Mouse (Mus musculus): ENCODE data around the gene Otud3. TPM values are rescaled to one million over a fixed set of nuclear protein-coding genes. Genes with fewer than 3 reads are reported as not detected.

Gene Otud3
- polyA plus RNA-seq, 1 experiment from 2014 or later = 3.7 TPM

DNA sequence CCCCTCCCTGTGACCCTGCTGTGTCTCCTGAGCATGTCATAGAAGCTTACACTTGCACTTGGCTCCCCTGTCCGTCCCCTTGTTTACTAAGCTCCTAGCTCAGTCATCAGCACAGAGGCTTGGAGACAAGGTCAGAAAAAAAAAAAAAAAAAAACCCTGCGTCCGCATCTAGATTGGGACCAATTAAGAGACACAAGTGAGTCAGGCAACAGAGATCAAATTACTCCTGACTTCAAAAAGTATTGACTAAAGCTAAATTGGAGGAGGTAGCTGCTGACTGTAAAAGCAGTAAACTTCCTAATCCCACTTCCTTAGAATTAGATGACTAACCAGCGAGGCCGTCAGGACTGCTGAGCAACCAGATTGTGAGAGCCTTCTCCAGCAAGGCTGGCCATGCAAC, 48.7 kb downstream of the Otud3 start:
- ATAC-seq (ENCODE audit: low read depth) = no peak
- no peaks in the 10 kb centered on the region for H3K36me3 ChIP-seq
- no peak overlapping the region for H3K9ac ChIP-seq
- H3K27me3 ChIP-seq = no peaks in the 10 kb centered on the region
- H3K4me2 ChIP-seq = no peak overlapping the region
- H3K27ac ChIP-seq (replicated peaks) = no peak overlapping the region
- 15% methylated on average over 5 of the region's 5 CpGs for WGBS
- H3K4me1 ChIP-seq (replicated peaks) = peaks cover 2% of the 10 kb centered on the region; the same call in 1 of the 2 replicates
- H3K4me3 ChIP-seq = no peak overlapping the region
- no peaks in the 10 kb centered on the region for H3K9me3 ChIP-seq

DNA sequence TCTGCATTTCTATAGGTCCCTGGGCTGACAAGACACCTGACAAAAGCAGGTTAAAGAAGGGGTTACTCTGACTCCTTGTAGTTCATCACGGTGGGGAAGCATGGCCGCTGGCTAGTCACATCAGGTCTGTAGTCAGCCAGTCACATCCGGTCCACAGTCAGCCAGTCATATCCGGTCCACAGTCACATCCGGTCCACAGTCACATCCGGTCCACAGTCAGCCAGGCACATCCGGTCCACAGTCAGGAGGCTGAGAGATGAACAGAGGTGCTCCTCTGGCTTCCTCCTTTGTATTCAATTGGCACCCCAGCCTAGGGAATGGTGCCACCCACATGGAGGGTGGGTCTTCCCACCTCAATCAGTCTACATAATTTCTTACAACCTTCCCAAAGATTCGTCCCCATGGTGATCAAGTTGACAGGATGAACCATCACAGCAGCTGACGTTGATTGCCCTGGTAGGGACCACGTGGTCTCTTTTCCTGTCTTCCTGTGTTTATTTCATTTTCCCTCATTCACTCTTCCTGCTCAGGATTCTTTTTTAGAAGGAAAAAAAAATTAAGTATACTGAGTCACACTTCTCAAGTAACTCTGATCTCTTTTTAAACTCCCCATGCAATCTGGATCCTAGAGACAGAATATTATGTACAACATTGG, 50.3 kb downstream of the Otud3 start, which contains the start of gene Pla2g5:
Gene Pla2g5, minus strand, starts transcription at position 139 of the 655 bp plus-strand sequence.
- Histone ChIP-seq H3K4me2 (no peak within 1 kb of the TSS), H3K36me3 (no peaks in the 10 kb centered on the region), H3K4me3 (no peak within 1 kb of the TSS), H3K9me3 (no peaks in the 10 kb centered on the region), H3K9ac (no peak within 1 kb of the TSS), H3K4me1 (replicated peaks) (peaks cover 12% of the 10 kb centered on the region; the same call in 1 of the 2 replicates), H3K27ac (replicated peaks) (no peak within 1 kb of the TSS), H3K27me3 (no peaks in the 10 kb centered on the region)
- no peak for ATAC-seq (ENCODE audit: low read depth)
- WGBS = 79% methylated on average over 10 of the region's 10 CpGs

DNA sequence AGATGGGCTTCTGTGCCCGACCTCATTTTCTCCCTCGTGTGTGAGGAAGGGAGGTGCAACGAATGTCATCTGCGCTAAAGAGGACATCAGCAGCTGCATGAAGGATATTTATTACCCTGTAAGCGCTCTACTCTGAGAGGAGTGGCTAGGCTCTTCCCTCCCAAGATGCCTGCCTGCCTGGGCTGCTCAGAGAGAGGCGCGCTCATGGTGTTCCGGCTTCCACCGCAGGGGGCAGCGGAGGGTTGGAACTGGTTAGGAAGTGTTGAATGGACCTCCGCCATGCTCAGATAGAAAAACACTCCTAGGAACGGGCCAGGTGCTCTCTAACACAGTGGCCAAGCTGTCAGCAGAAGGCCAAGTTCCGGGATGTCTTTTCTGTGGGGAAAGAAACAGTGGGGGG, 54.0 kb downstream of the Otud3 start:
- 5% methylated on average over 13 of the region's 13 CpGs for WGBS
- Histone ChIP-seq H3K27me3 (no peaks in the 10 kb centered on the region), H3K9ac (peak overlapping the region; percentile 39)

DNA sequence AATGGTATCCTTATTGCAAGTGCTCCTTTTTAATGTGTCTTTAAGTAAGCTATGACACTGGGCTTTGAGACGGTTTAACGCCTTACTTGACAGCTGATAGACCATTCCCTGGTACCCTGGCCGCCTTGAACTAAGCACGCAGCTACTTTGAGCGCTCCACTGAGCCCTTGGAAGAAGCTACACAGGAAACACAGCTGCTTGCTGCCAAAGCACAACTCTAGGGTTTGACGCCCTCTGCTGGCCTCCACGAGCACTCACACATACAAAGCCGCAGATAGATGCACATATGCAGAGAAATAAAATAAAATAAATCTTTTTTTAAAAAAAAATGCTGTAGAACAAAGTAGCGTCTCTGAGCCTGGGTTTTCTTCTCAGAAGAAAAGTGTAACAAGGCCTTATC, 54.5 kb downstream of the Otud3 start:
- Histone ChIP-seq H3K4me1 (replicated peaks) (peaks cover 12% of the 10 kb centered on the region; the same call in 1 of the 2 replicates), H3K36me3 (no peaks in the 10 kb centered on the region), H3K27me3 (no peaks in the 10 kb centered on the region), H3K4me2 (peak overlapping the region; percentile 51), H3K27ac (replicated peaks) (no peak overlapping the region; the same call in none of the 2 replicates), H3K4me3 (peak overlapping the region; percentile 27), H3K9me3 (no peaks in the 10 kb centered on the region), H3K9ac (peak overlapping the region; percentile 39)
- ATAC-seq (ENCODE audit: low read depth) = peak; percentile 45; the same call in 1 of the 2 replicates
- WGBS = 24% methylated on average over 9 of the region's 9 CpGs

More for the DNA sequence above, 54.0 kb downstream of the Otud3 start:
- Histone ChIP-seq H3K27ac (replicated peaks) (peak overlapping the region; percentile 43), H3K36me3 (no peaks in the 10 kb centered on the region), H3K4me1 (replicated peaks) (peaks cover 12% of the 10 kb centered on the region; the same call in 1 of the 2 replicates), H3K4me2 (peak overlapping the region; percentile 51), H3K9me3 (no peaks in the 10 kb centered on the region), H3K4me3 (peak overlapping the region; percentile 27)
- ATAC-seq (ENCODE audit: low read depth) = peak; percentile 91

- H3K27ac ChIP-seq (replicated peaks) = no peak overlapping the region
- no peaks in the 10 kb centered on the region for H3K36me3 ChIP-seq
- 87% methylated on average over 15 of the region's 15 CpGs for WGBS
- H3K4me1 ChIP-seq (replicated peaks) = peaks cover 12% of the 10 kb centered on the region; the same call in 1 of the 2 replicates
- H3K4me3 ChIP-seq = no peak overlapping the region
- H3K4me2 ChIP-seq = no peak overlapping the region
- no peaks in the 10 kb centered on the region for H3K27me3 ChIP-seq
- no peak overlapping the region for H3K9ac ChIP-seq
- ATAC-seq (ENCODE audit: low read depth) = no peak
- H3K9me3 ChIP-seq = no peaks in the 10 kb centered on the region
Measured at GRCm38 (mm10) chr4:138858446-138858845, 55.3 kb downstream of the Otud3 start.

DNA sequence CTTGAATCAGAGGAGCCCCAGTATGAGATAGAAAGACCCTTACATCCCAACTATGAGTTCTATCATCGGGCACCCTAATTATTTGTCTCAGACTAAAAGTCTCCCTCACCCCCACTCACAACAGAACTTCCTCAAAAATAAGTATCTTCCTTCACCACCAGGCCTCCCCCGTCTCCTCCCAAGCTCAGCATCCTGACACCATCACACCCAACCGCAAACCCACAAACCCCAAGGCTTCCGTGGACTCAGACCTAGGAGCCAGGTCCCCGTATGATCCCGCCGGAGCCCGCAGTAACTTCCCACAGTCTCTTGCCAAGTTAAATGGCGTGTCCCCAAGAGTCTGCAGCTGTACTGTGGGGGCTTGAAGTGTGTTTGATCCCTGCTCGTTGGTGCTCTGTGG, 56.2 kb downstream of the Otud3 start:
- no peaks in the 10 kb centered on the region for H3K36me3 ChIP-seq
- no peak overlapping the region for H3K4me3 ChIP-seq
- H3K27me3 ChIP-seq = no peaks in the 10 kb centered on the region
- ATAC-seq (ENCODE audit: low read depth) = no peak
- peaks cover 12% of the 10 kb centered on the region; the same call in 1 of the 2 replicates for H3K4me1 ChIP-seq (replicated peaks)
- H3K27ac ChIP-seq (replicated peaks) = no peak overlapping the region
- WGBS = 86% methylated on average over 10 of the region's 10 CpGs
- no peak overlapping the region for H3K4me2 ChIP-seq
- no peak overlapping the region for H3K9ac ChIP-seq
- no peaks in the 10 kb centered on the region for H3K9me3 ChIP-seq

- 25% methylated on average over 7 of the region's 7 CpGs for WGBS
Measured at GRCm38 (mm10) chr4:138856491-138856890, 57.3 kb downstream of the Otud3 start.

DNA sequence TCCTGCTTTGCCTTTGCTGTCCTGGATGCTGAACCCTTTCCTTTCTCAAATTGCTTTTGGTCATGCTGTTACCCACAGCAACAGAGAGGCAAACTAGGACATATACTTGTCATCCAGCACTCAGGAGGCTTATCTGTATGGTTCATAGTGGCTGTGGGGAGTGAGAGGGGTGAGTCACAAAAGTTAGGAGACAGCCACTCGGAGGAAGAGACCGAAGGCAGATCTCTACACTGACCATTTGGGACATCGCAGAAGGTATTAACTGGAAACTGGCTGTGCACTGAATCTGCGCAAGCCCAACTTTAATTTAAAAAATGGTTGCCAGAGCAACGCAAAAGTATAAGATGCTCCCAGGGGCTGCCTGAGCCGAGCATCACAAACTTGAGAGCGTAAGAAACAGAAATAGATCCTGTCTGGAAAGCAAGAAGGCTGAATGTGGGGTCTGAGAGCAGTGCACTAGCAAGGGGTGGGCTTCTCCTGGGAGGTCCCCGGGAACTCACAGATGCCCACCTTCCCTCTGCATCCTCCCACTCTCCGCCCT, 58.6 kb downstream of the Otud3 start:
- Histone ChIP-seq H3K36me3 (no peaks in the 10 kb centered on the region), H3K4me2 (no peak overlapping the region), H3K9me3 (no peaks in the 10 kb centered on the region), H3K4me3 (no peak overlapping the region), H3K4me1 (replicated peaks) (peaks cover 11% of the 10 kb centered on the region; the same call in 1 of the 2 replicates), H3K27ac (replicated peaks) (no peak overlapping the region), H3K9ac (no peak overlapping the region), H3K27me3 (no peaks in the 10 kb centered on the region)
- WGBS = 84% methylated on average over 9 of the region's 9 CpGs
- no peak for ATAC-seq (ENCODE audit: low read depth)

More at GRCm38 (mm10) chr4:138856491-138856890, 57.3 kb downstream of the Otud3 start:
- ATAC-seq (ENCODE audit: low read depth) = no peak
- peaks cover 12% of the 10 kb centered on the region; the same call in 1 of the 2 replicates for H3K4me1 ChIP-seq (replicated peaks)
- no peak overlapping the region for H3K9ac ChIP-seq
- H3K27me3 ChIP-seq = no peaks in the 10 kb centered on the region
- no peak overlapping the region for H3K27ac ChIP-seq (replicated peaks)
- no peak overlapping the region for H3K4me2 ChIP-seq
- no peaks in the 10 kb centered on the region for H3K36me3 ChIP-seq
- no peaks in the 10 kb centered on the region for H3K9me3 ChIP-seq
- H3K4me3 ChIP-seq = no peak overlapping the region

GRCm38 (mm10) chr4:138852961-138853360, 60.8 kb downstream of the Otud3 start:
- ATAC-seq (ENCODE audit: low read depth) = no peak
- no peak overlapping the region for H3K4me2 ChIP-seq
- H3K4me1 ChIP-seq (replicated peaks) = no peaks in the 10 kb centered on the region
- no peaks in the 10 kb centered on the region for H3K36me3 ChIP-seq
- no peak overlapping the region for H3K27ac ChIP-seq (replicated peaks)
- H3K9me3 ChIP-seq = no peaks in the 10 kb centered on the region
- H3K4me3 ChIP-seq = no peak overlapping the region
- H3K9ac ChIP-seq = no peak overlapping the region
- 70% methylated on average over 6 of the region's 6 CpGs for WGBS
- no peaks in the 10 kb centered on the region for H3K27me3 ChIP-seq

- no peak overlapping the region for H3K4me3 ChIP-seq
- H3K27ac ChIP-seq (replicated peaks) = no peak overlapping the region
- H3K36me3 ChIP-seq = no peaks in the 10 kb centered on the region
- H3K9ac ChIP-seq = no peak overlapping the region
- H3K4me1 ChIP-seq (replicated peaks) = no peaks in the 10 kb centered on the region
- ATAC-seq (ENCODE audit: low read depth) = peak; percentile 63; the same call in 1 of the 2 replicates
- H3K4me2 ChIP-seq = no peak overlapping the region
- no peaks in the 10 kb centered on the region for H3K9me3 ChIP-seq
- 3% methylated on average over 4 of the region's 4 CpGs for WGBS
- no peaks in the 10 kb centered on the region for H3K27me3 ChIP-seq
Measured at GRCm38 (mm10) chr4:138851463-138851862, 62.3 kb downstream of the Otud3 start.

All from neural tube, embryonic 13.5 days (tissue).